Mouse (Mus musculus) spleen, adult 2 months (tissue): ENCODE measurements around the gene Spsb1.

Experiments used
- CTCF ChIP-seq: fragments of 200-500 bp; IDR thresholded peaks from 2 replicates; pipeline ENCODE4 v1.5.1; 2011; ENCODE audit warnings: mild to moderate bottlenecking, inconsistent platforms; ENCODE audit not compliant: insufficient read depth, insufficient read length, insufficient replicate concordance; ENCODE audit errors: extremely low read depth
- POLR2A ChIP-seq: fragments of 200-500 bp; IDR thresholded peaks from 2 replicates; pipeline ENCODE4 v1.6.1; 2011; ENCODE audit warnings: low read depth, low read length, inconsistent platforms

DNA sequence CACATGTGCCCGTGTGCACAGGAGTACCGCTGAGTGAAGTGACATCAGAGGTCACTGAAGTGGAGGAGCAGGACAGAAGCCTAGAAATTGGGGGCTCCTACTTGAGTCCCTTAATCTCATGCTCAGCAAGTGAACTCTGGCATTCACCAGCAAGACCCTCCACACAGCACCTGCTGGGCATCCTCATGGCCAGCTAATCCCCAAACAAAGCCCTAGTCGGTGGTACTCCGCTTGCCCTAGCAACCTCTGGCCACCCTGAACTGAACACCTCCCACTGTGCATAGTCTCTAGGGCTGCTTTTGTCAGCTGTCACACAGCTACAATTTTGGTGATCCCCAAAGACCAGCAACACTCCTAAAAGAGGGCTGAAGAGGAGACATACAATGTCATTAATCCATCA lies 44.3 kb downstream of the Spsb1 start:
- TF ChIP-seq CTCF, result no peak
- no peak for TF ChIP-seq POLR2A
